Mouse (Mus musculus): ENCODE data around the gene Flvcr1. TPM values are rescaled to one million over a fixed set of nuclear protein-coding genes. Genes with fewer than 3 reads are reported as not detected.

Gene Flvcr1
- polyA plus RNA-seq, 1 experiment from 2014 or later, result 3.5 TPM

GRCm38 (mm10) chr1:190968010-190968409 lies 57.9 kb downstream of the Flvcr1 start:
- no peaks in the 10 kb centered on the region for H3K27me3 ChIP-seq (ENCODE audit: control insufficient read depth, insufficient read depth, low read length)
- H3K36me3 ChIP-seq (ENCODE audit: control insufficient read depth, insufficient read depth, low read length), result peaks cover 84% of the 10 kb centered on the region
- H3K9me3 ChIP-seq (ENCODE audit: control insufficient read depth, low read length), result no peaks in the 10 kb centered on the region
- H3K4me2 ChIP-seq (ENCODE audit: low read length), result no peak overlapping the region
- H3K27ac ChIP-seq (replicated peaks in 1 of 2; ENCODE audit: control insufficient read depth in 1 of 2, insufficient read depth in 1 of 2, low read depth in 2 of 2, low read length in 2 of 2), result no peak overlapping the region
- no peak for ATAC-seq (ENCODE audit: insufficient number of reproducible peaks, insufficient read depth, low FRiP score, low read depth)
- no peak overlapping the region for H3K4me3 ChIP-seq (ENCODE audit: control insufficient read depth in 1 of 2, insufficient read depth in 1 of 2, low read depth in 1 of 2, low read length in 2 of 2)
- H3K9ac ChIP-seq (ENCODE audit: low read length), result no peak overlapping the region
- H3K4me1 ChIP-seq (ENCODE audit: control insufficient read depth in 2 of 2, insufficient read depth in 2 of 2, low read length in 2 of 2), result peaks cover 35 to 48% of the 10 kb centered on the region in 2 experiments
- WGBS, result 90% methylated on average over 7 of the region's 7 CpGs

GRCm38 (mm10) chr1:190964992-190965780 lies 60.8 kb downstream of the Flvcr1 start:
- no peak overlapping the region for H3K4me3 ChIP-seq (ENCODE audit: control insufficient read depth in 1 of 2, insufficient read depth in 1 of 2, low read depth in 1 of 2, low read length in 2 of 2)
- peak overlapping the region; percentile 72 to 81 for H3K27ac ChIP-seq (replicated peaks in 1 of 2; ENCODE audit: control insufficient read depth in 1 of 2, insufficient read depth in 1 of 2, low read depth in 2 of 2, low read length in 2 of 2)
- peaks cover 22 to 31% of the 10 kb centered on the region in 2 experiments for H3K4me1 ChIP-seq (ENCODE audit: control insufficient read depth in 2 of 2, insufficient read depth in 2 of 2, low read length in 2 of 2)
- H3K4me2 ChIP-seq (ENCODE audit: low read length), result no peak overlapping the region
- H3K9me3 ChIP-seq (ENCODE audit: control insufficient read depth, low read length), result no peaks in the 10 kb centered on the region
- WGBS, result 31% methylated on average over 15 of the region's 15 CpGs
- H3K36me3 ChIP-seq (ENCODE audit: control insufficient read depth, insufficient read depth, low read length), result peaks cover 90% of the 10 kb centered on the region
- ATAC-seq (ENCODE audit: insufficient number of reproducible peaks, insufficient read depth, low FRiP score, low read depth), result peak; percentile 52
- no peaks in the 10 kb centered on the region for H3K27me3 ChIP-seq (ENCODE audit: control insufficient read depth, insufficient read depth, low read length)
- no peak overlapping the region; the same call in 1 of the 2 replicates for H3K9ac ChIP-seq (ENCODE audit: low read length)

- H3K9me3 ChIP-seq (ENCODE audit: control insufficient read depth, low read length), result no peaks in the 10 kb centered on the region
- no peak overlapping the region for H3K4me3 ChIP-seq (ENCODE audit: control insufficient read depth in 1 of 2, insufficient read depth in 1 of 2, low read depth in 1 of 2, low read length in 2 of 2)
- peaks cover 22 to 26% of the 10 kb centered on the region in 2 experiments for H3K4me1 ChIP-seq (ENCODE audit: control insufficient read depth in 2 of 2, insufficient read depth in 2 of 2, low read length in 2 of 2)
- no peak overlapping the region for H3K4me2 ChIP-seq (ENCODE audit: low read length)
- no peak for ATAC-seq (ENCODE audit: insufficient number of reproducible peaks, insufficient read depth, low FRiP score, low read depth)
- H3K27me3 ChIP-seq (ENCODE audit: control insufficient read depth, insufficient read depth, low read length), result no peaks in the 10 kb centered on the region
- H3K9ac ChIP-seq (ENCODE audit: low read length), result no peak overlapping the region
- H3K36me3 ChIP-seq (ENCODE audit: control insufficient read depth, insufficient read depth, low read length), result peaks cover 91% of the 10 kb centered on the region
- no peak overlapping the region for H3K27ac ChIP-seq (replicated peaks in 1 of 2; ENCODE audit: control insufficient read depth in 1 of 2, insufficient read depth in 1 of 2, low read depth in 2 of 2, low read length in 2 of 2)
- WGBS, result 88% methylated on average over 3 of the region's 3 CpGs
These were observed 63.2 kb downstream of the Flvcr1 start for GRCm38 (mm10) chr1:190962760-190963159.

DNA sequence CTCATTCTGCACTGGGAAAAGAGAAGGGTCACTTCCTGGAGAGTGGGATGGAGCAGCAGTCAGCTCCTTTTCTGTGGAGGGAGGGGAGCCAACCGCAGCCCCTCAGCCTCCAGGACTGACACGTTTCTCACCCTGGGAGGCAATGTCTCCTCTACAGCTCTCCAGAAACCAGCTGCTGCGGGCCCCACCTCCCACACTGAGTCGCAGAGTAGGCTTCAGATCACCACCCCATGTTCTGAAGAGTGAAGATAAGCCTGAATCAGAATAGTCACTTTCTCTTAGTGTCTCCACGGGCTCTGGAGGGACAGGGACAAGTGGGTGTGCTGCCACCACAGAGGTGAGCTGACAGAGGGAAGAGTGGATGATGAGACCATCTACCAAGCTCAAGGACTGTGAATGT lies 67.1 kb downstream of the Flvcr1 start:
- H3K36me3 ChIP-seq (ENCODE audit: control insufficient read depth, insufficient read depth, low read length), result peaks cover 98% of the 10 kb centered on the region
- 35% methylated on average over 5 of the region's 5 CpGs for WGBS
- H3K4me1 ChIP-seq (ENCODE audit: control insufficient read depth in 2 of 2, insufficient read depth in 2 of 2, low read length in 2 of 2), result peaks cover 20 to 23% of the 10 kb centered on the region in 2 experiments
- no peak overlapping the region for H3K9ac ChIP-seq (ENCODE audit: low read length)
- H3K4me2 ChIP-seq (ENCODE audit: low read length), result no peak overlapping the region
- no peaks in the 10 kb centered on the region for H3K9me3 ChIP-seq (ENCODE audit: control insufficient read depth, low read length)
- H3K4me3 ChIP-seq (ENCODE audit: control insufficient read depth in 1 of 2, insufficient read depth in 1 of 2, low read depth in 1 of 2, low read length in 2 of 2), result no peak overlapping the region
- no peak for ATAC-seq (ENCODE audit: insufficient number of reproducible peaks, insufficient read depth, low FRiP score, low read depth)
- no peaks in the 10 kb centered on the region for H3K27me3 ChIP-seq (ENCODE audit: control insufficient read depth, insufficient read depth, low read length)
- H3K27ac ChIP-seq (replicated peaks in 1 of 2; ENCODE audit: control insufficient read depth in 1 of 2, insufficient read depth in 1 of 2, low read depth in 2 of 2, low read length in 2 of 2), result peak overlapping the region in 1 of 2 experiments; percentile 51; a peak in 2 of 4 replicates

Other genes starting within 250 kb of the Flvcr1 start
- gene Rps6kc1, start 114.4 kb downstream of the Flvcr1 start, polyA plus RNA-seq (2014; fragmentation: Nextera tagmentation; extraction: Ambion mirVana), result 10.7 and 10.8 TPM in 2 replicates
- 28.6 and 35.4 TPM in 2 replicates for gene Angel2, start 101.0 kb downstream of the Flvcr1 start, polyA plus RNA-seq (2014; fragmentation: Nextera tagmentation; extraction: Ambion mirVana)
- gene Vash2, start 46.9 kb downstream of the Flvcr1 start, polyA plus RNA-seq (2014; fragmentation: Nextera tagmentation; extraction: Ambion mirVana), result 60.7 and 63.4 TPM in 2 replicates
- gene Spata45, start 10.5 kb upstream of the Flvcr1 start, polyA plus RNA-seq (2014; fragmentation: Nextera tagmentation; extraction: Ambion mirVana), result not detected in 2 replicates
- gene Tatdn3, start 36.8 kb upstream of the Flvcr1 start, polyA plus RNA-seq (2014; fragmentation: Nextera tagmentation; extraction: Ambion mirVana), result 24.4 and 25.9 TPM in 2 replicates
- 12.9 and 14.4 TPM in 2 replicates for gene Nsl1, start 36.9 kb upstream of the Flvcr1 start, polyA plus RNA-seq (2014; fragmentation: Nextera tagmentation; extraction: Ambion mirVana)
- gene Batf3, start 71.7 kb upstream of the Flvcr1 start, polyA plus RNA-seq (2014; fragmentation: Nextera tagmentation; extraction: Ambion mirVana), result 2.5 and 3.0 TPM in 2 replicates
- not detected in 2 replicates for gene Fam71a, start 138.7 kb upstream of the Flvcr1 start, polyA plus RNA-seq (2014; fragmentation: Nextera tagmentation; extraction: Ambion mirVana)
- 15.6 and 17.8 TPM in 2 replicates for gene Atf3, start 191.9 kb upstream of the Flvcr1 start, polyA plus RNA-seq (2014; fragmentation: Nextera tagmentation; extraction: Ambion mirVana)